Mouse (Mus musculus): ENCODE data around the gene Gipc3.

- TF ChIP-seq POLR2A (IDR thresholded peaks at IDR 0.05; ENCODE audit: insufficient read length, low read depth) (no peak), REST (IDR thresholded peaks at IDR 0.05; ENCODE audit: insufficient read depth, insufficient read length) (no peak), CEBPB (IDR thresholded peaks at IDR 0.05; ENCODE audit: insufficient read depth, poor library complexity, severe bottlenecking) (no peak), POLR2AphosphoS2 (IDR thresholded peaks at IDR 0.05; ENCODE audit: insufficient read length, low read depth) (no peak), USF1 (IDR thresholded peaks at IDR 0.05; ENCODE audit: low read depth) (no peak), MYOG (IDR thresholded peaks at IDR 0.05; ENCODE audit: control insufficient read depth in 1 of 3, insufficient read depth in 1 of 3, insufficient read length in 2 of 3, low read depth in 2 of 3) (peak in 2 of 3 experiments; percentile 28 to 68)
Observed at GRCm38 (mm10) chr10:81334324-81334723, 8.7 kb downstream of the Gipc3 start.
